In the genomic region with DNA sequence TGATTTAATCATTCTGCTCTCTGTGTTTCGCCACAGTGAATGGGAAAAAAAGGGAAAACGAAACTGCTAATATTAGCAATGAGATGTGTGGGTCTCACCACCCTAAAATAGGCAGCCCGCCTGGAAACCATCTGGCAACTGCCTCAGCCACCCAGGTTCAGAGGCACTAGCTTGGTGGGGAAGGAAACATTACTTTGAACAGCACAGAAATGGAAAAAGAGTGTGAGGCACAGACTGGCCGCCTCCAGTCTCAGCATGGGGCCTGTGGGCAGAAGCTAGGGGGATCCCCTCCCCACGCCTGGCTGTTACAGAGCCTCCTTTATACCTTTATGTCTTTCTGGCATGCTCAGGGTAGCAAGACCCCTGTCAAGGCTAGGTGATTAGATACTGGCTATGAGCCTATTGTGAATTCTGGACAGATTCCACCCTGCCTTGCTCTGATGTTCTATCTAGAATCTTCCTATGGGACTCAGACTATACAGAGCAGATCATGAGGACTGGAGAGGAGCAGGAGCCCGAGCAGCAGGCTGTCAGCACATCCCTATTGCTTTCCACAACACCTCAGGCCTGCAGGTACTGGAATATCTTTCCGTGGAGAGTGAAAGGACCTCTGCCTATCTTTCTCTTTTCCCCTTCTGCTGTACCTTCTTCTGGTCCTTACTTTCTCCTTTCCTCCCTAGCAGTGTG, we compare ENCODE assay signal across 9 mouse cellular contexts. TPM values are rescaled to one million over a fixed set of nuclear protein-coding genes. Genes with fewer than 3 reads are reported as not detected.
A peak's percentile ranks its signal among the peaks of the same experiment; 100 is the strongest.
DNase-seq lines count a peak whose midpoint lies in the region; ATAC-seq lines count a peak whose summit lies in the region.
"Had no signal": no experiment of that assay in that cellular context is flagged by ENCODE, and none has a peak within 500 bp of the region (broad histone marks: within the 10 kb centered on the region; RNA-seq: fewer than 3 reads in every experiment).

No protein-coding gene starts in this region.

- DNase-seq in heart, postnatal 10 days, result no peak
- peak; percentile 4 for DNase-seq in embryonic facial prominence, embryonic 10.5 days (ENCODE audit: low spot score)
- peak; percentile 48 to 63 for DNase-seq in layer of hippocampus, postnatal 10 days (ENCODE audit: low spot score in 2 of 2)
- peak; percentile 84 to 89 for DNase-seq in right cerebral cortex, postnatal 10 days (ENCODE audit: low spot score in 2 of 2)
- DNase-seq in adrenal gland, postnatal 4 days (ENCODE audit: low spot score in 2 of 2), result no peak
- no peak for DNase-seq in hindbrain, embryonic 11.5 days (ENCODE audit: low spot score)
- DNase-seq in midbrain, embryonic 11.5 days (ENCODE audit: low spot score, missing footprints), result no peak

- no peak overlapping the region for H3K9ac ChIP-seq in heart, embryonic 16.5 days (ENCODE audit: low read length)
- H3K9ac ChIP-seq in hindbrain, embryonic 11.5 days (ENCODE audit: low read depth, low read length), result no peak overlapping the region
- H3K9ac ChIP-seq in midbrain, embryonic 11.5 days (ENCODE audit: low read length), result no peak overlapping the region

- no peaks in the 10 kb centered on the region for H3K9me3 ChIP-seq in heart, embryonic 16.5 days (replicated peaks; ENCODE audit: control insufficient read depth, low read length)
- H3K9me3 ChIP-seq in embryonic facial prominence, embryonic 10.5 days, result no peaks in the 10 kb centered on the region
- H3K9me3 ChIP-seq in hindbrain, embryonic 11.5 days (ENCODE audit: control insufficient read depth, low read length), result no peaks in the 10 kb centered on the region
- H3K9me3 ChIP-seq in midbrain, embryonic 11.5 days (ENCODE audit: control insufficient read depth, low read length), result no peaks in the 10 kb centered on the region

- no peak overlapping the region for H3K27ac ChIP-seq in heart, embryonic 16.5 days (ENCODE audit: low read length)
- no peak overlapping the region for H3K27ac ChIP-seq in embryonic facial prominence, embryonic 10.5 days (replicated peaks)
- H3K27ac ChIP-seq in hindbrain, embryonic 11.5 days (ENCODE audit: low read depth, low read length), result no peak overlapping the region
- H3K27ac ChIP-seq in midbrain, embryonic 11.5 days (ENCODE audit: low read depth, low read length), result no peak overlapping the region

- H3K4me3 ChIP-seq in heart, embryonic 16.5 days (ENCODE audit: low read length), result no peak overlapping the region
- no peak overlapping the region for H3K4me3 ChIP-seq in embryonic facial prominence, embryonic 10.5 days
- no peak overlapping the region for H3K4me3 ChIP-seq in hindbrain, embryonic 11.5 days (ENCODE audit: low read depth, low read length)
- H3K4me3 ChIP-seq in midbrain, embryonic 11.5 days (ENCODE audit: low read depth, low read length), result no peak overlapping the region

- WGBS in heart, embryonic 16.5 days, result 53% methylated on average over 7 of the region's 7 CpGs
- WGBS in embryonic facial prominence, embryonic 10.5 days, result 73% methylated on average over 7 of the region's 7 CpGs
- 73% methylated on average over 7 of the region's 7 CpGs for WGBS in hindbrain, embryonic 11.5 days
- 72% methylated on average over 7 of the region's 7 CpGs for WGBS in midbrain, embryonic 11.5 days

- no peaks in the 10 kb centered on the region for H3K4me1 ChIP-seq in heart, embryonic 16.5 days (ENCODE audit: control insufficient read depth, insufficient read depth, low read length)
- H3K4me1 ChIP-seq in embryonic facial prominence, embryonic 10.5 days, result no peaks in the 10 kb centered on the region
- H3K4me1 ChIP-seq in hindbrain, embryonic 11.5 days (replicated peaks; ENCODE audit: control insufficient read depth, insufficient read depth, low read length), result no peaks in the 10 kb centered on the region
- no peaks in the 10 kb centered on the region for H3K4me1 ChIP-seq in midbrain, embryonic 11.5 days (ENCODE audit: control insufficient read depth, insufficient read depth, low read length)

- no peaks in the 10 kb centered on the region for H3K36me3 ChIP-seq in heart, embryonic 16.5 days (ENCODE audit: control insufficient read depth, insufficient read depth)
- H3K36me3 ChIP-seq in embryonic facial prominence, embryonic 10.5 days (replicated peaks), result no peaks in the 10 kb centered on the region
- H3K36me3 ChIP-seq in hindbrain, embryonic 11.5 days (ENCODE audit: control insufficient read depth, insufficient read depth, low read length), result no peaks in the 10 kb centered on the region
- H3K36me3 ChIP-seq in midbrain, embryonic 11.5 days (ENCODE audit: control insufficient read depth, insufficient read depth, low read length), result no peaks in the 10 kb centered on the region

- H3K4me2 ChIP-seq in heart, embryonic 16.5 days (ENCODE audit: low read depth, low read length), result no peak overlapping the region
- no peak overlapping the region for H3K4me2 ChIP-seq in hindbrain, embryonic 11.5 days (replicated peaks; ENCODE audit: low read depth, low read length)
- H3K4me2 ChIP-seq in midbrain, embryonic 11.5 days, result no peak overlapping the region

- no peaks in the 10 kb centered on the region for H3K27me3 ChIP-seq in heart, embryonic 16.5 days (ENCODE audit: control insufficient read depth, insufficient read depth, low read length)
- no peaks in the 10 kb centered on the region for H3K27me3 ChIP-seq in embryonic facial prominence, embryonic 10.5 days (replicated peaks; ENCODE audit: low read depth, poor library complexity, severe bottlenecking)
- H3K27me3 ChIP-seq in hindbrain, embryonic 11.5 days (ENCODE audit: control insufficient read depth, insufficient read depth, low read length), result no peaks in the 10 kb centered on the region
- no peaks in the 10 kb centered on the region for H3K27me3 ChIP-seq in midbrain, embryonic 11.5 days (ENCODE audit: control insufficient read depth, insufficient read depth, low read length)

- intact Hi-C loops in heart, postnatal 10 days (cut with DNase I), result no loop called here

- ATAC-seq in heart, embryonic 16.5 days (replicated peaks; ENCODE audit: extremely low read depth, insufficient read depth, low FRiP score), result 0 out of 2 replicates have a peak, but pooled peaks have one; percentile 19
- ATAC-seq in hindbrain, embryonic 11.5 days (ENCODE audit: low FRiP score), result no peak
- no peak for ATAC-seq in midbrain, embryonic 11.5 days (ENCODE audit: low FRiP score)
- ATAC-seq: intestine, postnatal 0 days had no signal

RNA-seq across cellular contexts. Expression of gene Pdcd1, which starts 1.3 kb away (rescaled TPM):
- polyA plus RNA-seq in heart, embryonic 16.5 days (2015; fragmentation: Nextera tagmentation; extraction: Ambion mirVana), result 2.1 and 3.7 TPM in 2 replicates
- not detected for total RNA-seq in heart, postnatal 10 days (2021)
- polyA plus RNA-seq in embryonic facial prominence, embryonic 10.5 days (2016; fragmentation: Nextera tagmentation; extraction: Ambion mirVana), result not detected in 2 replicates
- under 1 TPM; 0.18 to 0.30 TPM for total RNA-seq in layer of hippocampus, postnatal 10 days (2021)
- not detected for total RNA-seq in adrenal gland, postnatal 4 days (2021)
- 0.13 TPM in 1 of 2 replicates, not detected in the other for polyA plus RNA-seq in hindbrain, embryonic 11.5 days (2014; fragmentation: Nextera tagmentation; extraction: Ambion mirVana)
- 0.29 TPM in 1 of 2 replicates, not detected in the other for polyA plus RNA-seq in midbrain, embryonic 11.5 days (2014; fragmentation: Nextera tagmentation; extraction: Ambion mirVana)

RNA-seq across cellular contexts. Expression of gene Neu4, which starts 33.4 kb away (rescaled TPM):
- polyA plus RNA-seq in heart, embryonic 16.5 days (2015; fragmentation: Nextera tagmentation; extraction: Ambion mirVana), result not detected in 2 replicates
- not detected for total RNA-seq in heart, postnatal 10 days (2021)
- not detected in 2 replicates for polyA plus RNA-seq in embryonic facial prominence, embryonic 10.5 days (2016; fragmentation: Nextera tagmentation; extraction: Ambion mirVana)
- 10 to 100 TPM; 13.2 to 14.0 TPM for total RNA-seq in layer of hippocampus, postnatal 10 days (2021)
- total RNA-seq in adrenal gland, postnatal 4 days (2021), result not detected
- not detected in 2 replicates for polyA plus RNA-seq in hindbrain, embryonic 11.5 days (2014; fragmentation: Nextera tagmentation; extraction: Ambion mirVana)
- polyA plus RNA-seq in midbrain, embryonic 11.5 days (2014; fragmentation: Nextera tagmentation; extraction: Ambion mirVana), result not detected in 2 replicates
- polyA plus RNA-seq: intestine, postnatal 0 days had no signal

Comparison
In these comparisons a context has a peak if more than half of its experiments do, and no peak if none do; other contexts are left out.
1. DNase-seq: peak in embryonic facial prominence, embryonic 10.5 days (single experiment), layer of hippocampus, postnatal 10 days (2 of 2) and right cerebral cortex, postnatal 10 days (2 of 2); none in heart, postnatal 10 days (0 of 2), adrenal gland, postnatal 4 days (0 of 2), hindbrain, embryonic 11.5 days (single experiment) and midbrain, embryonic 11.5 days (single experiment).